Mouse (Mus musculus) hindbrain, embryonic 10.5 days (tissue): ENCODE data around the gene Gp1ba. TPM values are rescaled to one million over a fixed set of nuclear protein-coding genes. Genes with fewer than 3 reads are reported as not detected.

ENCODE experiments used
- DNase-seq: peaks from one replicate; pipeline ENCODE4 v3.0.0-alpha.2; 2017; ENCODE audit warnings: low spot score
- H3K27ac ChIP-seq: fragments of 300-500 bp; sonication (generic); 2 replicates; pipeline ENCODE4 v1.5.1; 2016; ENCODE audit warnings: mild to moderate bottlenecking, moderate library complexity
- H3K27me3 ChIP-seq: fragments of 300-500 bp; sonication (generic); 2 replicates; pipeline ENCODE4 v1.6.1; 2016; ENCODE audit warnings: mild to moderate bottlenecking; ENCODE audit not compliant: poor library complexity, insufficient read depth, severe bottlenecking
- H3K36me3 ChIP-seq: fragments of 300-500 bp; sonication (generic); 2 replicates; pipeline ENCODE4 v1.6.1; 2016; ENCODE audit warnings: mild to moderate bottlenecking, moderate library complexity
- H3K4me1 ChIP-seq: fragments of 300-500 bp; sonication (generic); replicated peaks from 2 replicates; pipeline ENCODE4 v1.6.1; 2016; ENCODE audit warnings: mild to moderate bottlenecking
- H3K4me3 ChIP-seq: fragments of 300-500 bp; sonication (generic); 2 replicates; pipeline ENCODE4 v1.5.1; 2016; ENCODE audit warnings: mild to moderate bottlenecking, moderate library complexity
- H3K9me3 ChIP-seq: fragments of 300-500 bp; sonication (generic); 2 replicates; pipeline ENCODE4 v1.6.1; 2016; ENCODE audit warnings: mild to moderate bottlenecking, moderate library complexity
- WGBS: fragments of 180-500 bp; shearing (Covaris S2); methylation state at CpG from one replicate; pipeline ENCODE4 v1.1.7; 2016; 5-methylcytosine and 5-hydroxymethylcytosine counted together
- polyA plus RNA-seq: library from polyadenylated mRNA; unstranded; fragments of >200 nt; fragmentation: Nextera tagmentation; extraction: Ambion mirVana; gene quantifications from 2 replicates; pipeline ENCODE4 v1.2.1, GENCODE M21; 2016

Gene Gp1ba
- polyA plus RNA-seq, 1 experiment from 2014 or later: 0.80 TPM

- no peak overlapping the region for H3K27ac ChIP-seq
- 88% methylated on average over 1 of the region's 1 CpGs for WGBS
- H3K27me3 ChIP-seq: no peaks in the 10 kb centered on the region
- DNase-seq: no peak
- H3K4me1 ChIP-seq: no peaks in the 10 kb centered on the region
- no peak overlapping the region for H3K4me3 ChIP-seq
- H3K9me3 ChIP-seq: no peaks in the 10 kb centered on the region
- peaks cover 8% of the 10 kb centered on the region for H3K36me3 ChIP-seq
Observed at GRCm38 (mm10) chr11:70638293-70638692, 629 bp upstream of the Gp1ba start.

GRCm38 (mm10) chr11:70639976-70640375, 1.1 kb downstream of the Gp1ba start:
- DNase-seq: no peak
- 87% methylated on average over 8 of the region's 8 CpGs for WGBS
- no peak overlapping the region for H3K27ac ChIP-seq
- no peaks in the 10 kb centered on the region for H3K27me3 ChIP-seq
- H3K4me1 ChIP-seq: peaks cover 3% of the 10 kb centered on the region; the same call in 1 of the 2 replicates
- peaks cover 25% of the 10 kb centered on the region for H3K36me3 ChIP-seq
- no peak overlapping the region for H3K4me3 ChIP-seq
- H3K9me3 ChIP-seq: no peaks in the 10 kb centered on the region

- WGBS: 85% methylated on average over 7 of the region's 7 CpGs
- Histone ChIP-seq H3K4me3 (no peak overlapping the region), H3K4me1 (peaks cover 16% of the 10 kb centered on the region), H3K27me3 (no peaks in the 10 kb centered on the region), H3K9me3 (no peaks in the 10 kb centered on the region), H3K27ac (no peak overlapping the region), H3K36me3 (peaks cover 33% of the 10 kb centered on the region)
- no peak for DNase-seq
Observed at GRCm38 (mm10) chr11:70641241-70641640, 2.3 kb downstream of the Gp1ba start.

- DNase-seq: no peak
- Histone ChIP-seq H3K9me3 (no peaks in the 10 kb centered on the region), H3K27ac (no peak overlapping the region), H3K27me3 (no peaks in the 10 kb centered on the region), H3K4me1 (peaks cover 24% of the 10 kb centered on the region), H3K4me3 (no peak overlapping the region), H3K36me3 (peaks cover 33% of the 10 kb centered on the region)
- whole genome bisulfite sequencing: 90% methylated on average over 6 of the region's 6 CpGs
Observed at GRCm38 (mm10) chr11:70643051-70643450, 4.1 kb downstream of the Gp1ba start.

GRCm38 (mm10) chr11:70644564-70645103, 5.7 kb downstream of the Gp1ba start:
- Histone ChIP-seq H3K27ac (no peak overlapping the region), H3K4me3 (no peak overlapping the region), H3K27me3 (no peaks in the 10 kb centered on the region), H3K4me1 (peaks cover 40% of the 10 kb centered on the region), H3K36me3 (peaks cover 46% of the 10 kb centered on the region), H3K9me3 (no peaks in the 10 kb centered on the region)
- no peak for DNase-seq
- WGBS: 96% methylated on average over 8 of the region's 8 CpGs

GRCm38 (mm10) chr11:70645461-70646258, 6.7 kb downstream of the Gp1ba start:
- WGBS: 91% methylated on average over 12 of the region's 12 CpGs
- Histone ChIP-seq H3K36me3 (peaks cover 56% of the 10 kb centered on the region), H3K27me3 (no peaks in the 10 kb centered on the region), H3K4me3 (peak overlapping the region; percentile 86), H3K9me3 (no peaks in the 10 kb centered on the region), H3K4me1 (peaks cover 46% of the 10 kb centered on the region), H3K27ac (peak overlapping the region; percentile 92)
- no peak for DNase-seq

GRCm38 (mm10) chr11:70646259-70646555, 7.3 kb downstream of the Gp1ba start:
- Histone ChIP-seq H3K9me3 (no peaks in the 10 kb centered on the region), H3K4me1 (peaks cover 52% of the 10 kb centered on the region), H3K4me3 (peak overlapping the region; percentile 86), H3K27ac (peak overlapping the region; percentile 92), H3K27me3 (no peaks in the 10 kb centered on the region), H3K36me3 (peaks cover 62% of the 10 kb centered on the region)
- DNase-seq: no peak
- WGBS: 22% methylated on average over 3 of the region's 3 CpGs

GRCm38 (mm10) chr11:70646691-70647650, 8.0 kb downstream of the Gp1ba start, which contains the start of the genes Rnf167 and Slc25a11:
TSS of gene Rnf167 (plus strand) at chr11:70647235.
TSS of gene Slc25a11 (minus strand) at chr11:70647479.
- H3K36me3 ChIP-seq: peaks cover 69% of the 10 kb centered on the region
- peak; percentile 97 for DNase-seq
- H3K27me3 ChIP-seq: no peaks in the 10 kb centered on the region
- H3K27ac ChIP-seq: peak within 1 kb of the TSS; percentile 92
- WGBS: under 1% methylated on average over 63 of the region's 63 CpGs
- peaks cover 59% of the 10 kb centered on the region for H3K4me1 ChIP-seq
- H3K4me3 ChIP-seq: peak within 1 kb of the TSS; percentile 86
- H3K9me3 ChIP-seq: no peaks in the 10 kb centered on the region

- H3K4me1 ChIP-seq: peaks cover 68% of the 10 kb centered on the region
- peaks cover 75% of the 10 kb centered on the region for H3K36me3 ChIP-seq
Observed at GRCm38 (mm10) chr11:70647716-70648420, 8.9 kb downstream of the Gp1ba start.

GRCm38 (mm10) chr11:70648512-70648911, 9.6 kb downstream of the Gp1ba start:
- Histone ChIP-seq H3K9me3 (no peaks in the 10 kb centered on the region), H3K27me3 (no peaks in the 10 kb centered on the region), H3K4me3 (peak overlapping the region; percentile 86), H3K27ac (no peak overlapping the region), H3K36me3 (peaks cover 70% of the 10 kb centered on the region), H3K4me1 (peaks cover 71% of the 10 kb centered on the region)
- DNase-seq: no peak
- 89% methylated on average over 4 of the region's 4 CpGs for WGBS

More at GRCm38 (mm10) chr11:70647716-70648420, 8.9 kb downstream of the Gp1ba start:
- 5% methylated on average over 28 of the region's 28 CpGs for WGBS
- Histone ChIP-seq H3K4me3 (peak overlapping the region; percentile 86), H3K9me3 (no peaks in the 10 kb centered on the region), H3K27ac (peak overlapping the region; percentile 92), H3K27me3 (no peaks in the 10 kb centered on the region)
- DNase-seq: no peak

- Histone ChIP-seq H3K9me3 (no peaks in the 10 kb centered on the region), H3K4me3 (peak overlapping the region; percentile 86), H3K4me1 (peaks cover 71% of the 10 kb centered on the region), H3K36me3 (peaks cover 63% of the 10 kb centered on the region), H3K27me3 (no peaks in the 10 kb centered on the region), H3K27ac (no peak overlapping the region)
- WGBS: 89% methylated on average over 8 of the region's 8 CpGs
- DNase-seq: no peak
Observed at GRCm38 (mm10) chr11:70649185-70649734, 10.3 kb downstream of the Gp1ba start.
